Mouse (Mus musculus) megakaryocyte progenitor cell, adult 5-6 weeks (primary cell): ENCODE measurements around the gene Zfp704. TPM values are rescaled to one million over a fixed set of nuclear protein-coding genes. Genes with fewer than 3 reads are reported as not detected.

Source experiments
- ATAC-seq: replicated peaks from 2 replicates; pipeline ENCODE4 v1.8.0; 2016; ENCODE audit warnings: mild to moderate bottlenecking, moderate TSS enrichment, inconsistent platforms; ENCODE audit not compliant: poor library complexity
- total RNA-seq, 2 experiments: library from RNA; stranded (forward) in 1 of 2; stranded (reverse) in 1 of 2; fragments of 157-497, 149-512 nt in 1 of 2; fragments of 200-1000 nt in 1 of 2; gene quantifications; 2 replicates each; pipeline versions ENCODE4 v1.2.3 to v1.2.4; 2015 to 2017

The Zfp704 gene
- total RNA-seq (2015), result 16.3 and 20.8 TPM in 2 replicates
- 12.9 and 14.8 TPM in 2 replicates for total RNA-seq (2017)

DNA sequence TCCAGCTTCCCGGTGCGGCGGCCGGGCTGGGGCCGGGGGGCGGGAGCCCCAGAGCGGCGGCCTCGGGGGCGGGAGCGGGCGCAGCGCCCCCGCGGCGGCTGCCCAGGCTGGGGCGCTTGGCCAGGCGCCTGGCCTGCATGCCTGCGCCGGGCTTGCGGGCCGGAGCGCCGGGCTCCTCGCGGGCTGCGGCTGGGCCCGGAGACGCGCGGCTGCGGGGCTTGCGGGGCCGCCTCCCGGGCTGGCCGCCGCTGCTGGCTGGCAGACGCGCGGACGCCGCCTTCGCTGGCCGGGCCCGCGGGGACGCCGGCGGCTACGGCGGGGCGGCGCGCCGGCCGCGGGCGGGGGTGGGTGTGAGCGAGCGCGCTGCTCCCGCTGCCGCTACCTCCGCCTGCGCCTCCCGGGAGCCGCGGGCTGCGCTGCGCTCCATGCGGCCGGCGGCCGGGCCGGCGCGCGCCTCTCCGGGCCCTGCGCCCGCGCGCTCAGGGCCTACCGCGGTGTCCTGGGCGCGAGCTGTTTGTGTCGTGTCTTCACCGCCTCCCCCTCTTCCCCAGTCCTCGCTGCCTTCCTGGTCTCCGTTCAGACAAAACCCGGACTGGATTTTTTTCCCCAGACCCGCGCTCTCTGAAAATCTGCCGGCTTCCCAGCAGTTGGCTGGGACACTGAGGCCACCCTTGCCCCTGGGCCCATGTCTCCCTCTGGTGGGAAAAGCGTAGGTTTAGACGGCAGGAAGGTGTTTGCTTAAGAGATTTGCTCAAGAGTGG, at the start of gene Zfp704:
Gene Zfp704 (minus strand): TSS at position 505 of the 761 bp plus-strand sequence.
- ATAC-seq, result peak; percentile 71

- peak; percentile 37; the same call in 1 of the 2 replicates for ATAC-seq
Observed at GRCm38 (mm10) chr3:9633036-9634005, 23.4 kb upstream of the Zfp704 start.

DNA sequence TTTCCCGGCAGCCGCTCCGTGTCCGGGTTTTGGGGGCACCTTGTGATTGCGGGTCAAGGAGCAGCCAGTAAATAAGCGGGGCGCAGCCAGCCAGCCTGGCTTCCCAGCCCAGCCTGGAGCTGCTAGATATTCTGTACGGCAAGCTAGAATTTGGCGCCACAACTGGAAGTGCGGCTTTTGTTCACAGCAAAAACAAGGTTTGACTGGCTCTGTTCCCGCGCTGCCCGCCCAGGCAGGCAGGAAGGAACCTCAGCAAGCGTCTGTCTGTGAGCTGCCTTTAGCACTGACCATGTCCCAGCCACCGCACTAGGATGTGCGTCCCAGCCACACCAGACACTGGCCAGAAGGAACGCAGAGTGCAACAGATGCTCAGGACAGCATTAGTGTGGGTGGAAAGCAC, 20.1 kb upstream of the Zfp704 start:
- peak; percentile 22; the same call in 1 of the 2 replicates for ATAC-seq

GRCm38 (mm10) chr3:9628041-9628440, 18.2 kb upstream of the Zfp704 start:
- ATAC-seq, result no peak

DNA sequence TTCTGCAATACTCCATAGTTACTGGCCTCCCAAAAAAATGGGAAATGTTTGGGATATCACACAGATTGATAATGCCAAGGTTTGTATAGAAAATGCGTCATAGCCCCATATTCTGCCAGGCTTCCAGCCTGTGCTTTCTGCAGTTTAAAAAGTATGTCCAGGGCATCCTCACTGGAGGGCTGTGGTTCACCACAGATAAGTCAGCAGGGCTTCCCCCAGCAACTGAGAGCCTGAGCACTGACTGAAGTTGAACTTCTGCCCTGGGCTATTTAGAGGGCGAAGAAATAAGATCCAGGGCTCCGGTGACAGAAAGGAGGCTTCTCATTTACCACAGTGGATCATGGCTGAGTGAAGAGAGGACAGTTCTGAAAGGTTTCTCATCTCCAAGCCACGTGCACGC, 16.3 kb upstream of the Zfp704 start:
- peak; percentile 81 for ATAC-seq

- no peak for ATAC-seq
Observed at GRCm38 (mm10) chr3:9620611-9621010, 10.7 kb upstream of the Zfp704 start.

DNA sequence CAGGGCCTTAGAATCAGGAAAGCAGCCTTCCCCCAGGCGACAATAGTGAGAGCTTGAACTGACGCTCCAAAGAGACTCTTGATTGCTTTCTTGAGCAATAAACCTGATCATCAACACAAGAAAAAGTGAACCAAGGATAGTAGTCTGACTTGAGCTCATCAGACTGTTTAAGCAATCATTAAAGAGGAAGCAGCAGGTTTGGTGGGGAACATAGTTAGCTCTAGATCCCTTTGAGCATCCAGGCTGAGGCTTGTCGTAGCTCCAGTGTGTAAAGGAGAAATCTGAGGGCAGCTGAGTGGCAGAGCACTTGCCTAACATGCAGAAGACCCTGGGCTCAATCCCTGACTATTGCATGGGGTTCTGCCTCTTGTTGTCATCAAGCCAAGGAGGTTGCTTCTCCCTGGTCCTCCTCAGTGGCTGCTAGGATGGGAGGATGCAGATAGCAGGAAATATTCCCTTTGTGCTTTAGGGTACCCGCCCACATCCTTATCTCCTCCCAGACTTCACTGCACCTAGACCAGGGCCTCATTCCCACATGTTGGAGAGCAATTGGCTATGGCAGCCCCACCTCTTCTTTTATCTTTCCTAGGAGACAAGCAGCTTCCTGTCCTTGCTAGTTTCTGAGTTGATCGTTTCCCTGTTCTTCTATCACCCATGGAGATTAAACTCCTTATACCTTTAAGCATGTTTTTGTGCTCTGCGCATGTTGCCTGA, 9.8 kb upstream of the Zfp704 start:
- peak; percentile 83 for ATAC-seq

DNA sequence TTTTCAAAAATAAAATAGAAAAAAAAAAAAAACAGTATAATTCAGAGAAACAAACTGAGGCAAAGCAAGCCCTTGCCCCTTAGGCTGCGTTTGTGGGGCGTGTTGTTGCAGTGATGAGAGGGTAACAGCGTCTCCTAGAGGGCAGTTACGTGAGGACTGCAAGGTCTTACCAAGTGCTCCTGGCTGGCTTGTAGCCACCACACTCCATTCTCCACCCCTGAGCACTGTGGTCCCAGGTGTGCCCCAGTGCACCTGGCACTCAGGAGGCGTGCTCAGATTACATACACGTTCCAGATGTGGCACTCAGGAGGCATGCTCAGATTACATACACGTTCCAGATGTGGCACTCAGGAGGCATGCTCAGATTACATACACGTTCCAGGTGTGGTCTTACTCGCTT, 7.2 kb upstream of the Zfp704 start:
- ATAC-seq, result no peak

GRCm38 (mm10) chr3:9614676-9615075, 4.8 kb upstream of the Zfp704 start:
- no peak for ATAC-seq

GRCm38 (mm10) chr3:9614011-9614410, 4.1 kb upstream of the Zfp704 start:
- no peak; the same call in 1 of the 2 replicates for ATAC-seq

- no peak for ATAC-seq
Observed at GRCm38 (mm10) chr3:9611226-9611625, 1.3 kb upstream of the Zfp704 start.

DNA sequence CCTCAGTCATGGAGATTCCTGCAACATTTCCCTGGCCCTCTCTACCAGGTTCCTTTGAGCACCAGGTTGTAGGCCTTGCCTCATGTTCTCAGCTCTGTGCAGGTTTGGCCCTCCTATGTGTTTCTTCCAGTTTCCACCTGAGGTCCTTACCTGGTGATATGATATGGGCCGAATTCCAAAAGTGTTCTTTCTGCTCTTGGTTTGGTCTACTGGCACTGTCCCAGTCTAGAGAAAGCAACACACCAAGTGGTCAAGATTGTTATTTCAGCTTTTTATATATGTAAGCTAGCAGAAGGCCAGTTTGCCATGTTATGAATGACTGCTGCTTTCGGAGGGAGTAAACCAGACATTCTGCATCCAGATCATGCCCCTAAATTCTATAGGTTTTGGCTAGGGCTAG, 541 bp upstream of the Zfp704 start:
- ATAC-seq, result no peak

- ATAC-seq, result 0 out of 2 replicates have a peak, but pooled peaks have one; percentile 23
Observed at GRCm38 (mm10) chr3:9608906-9609580, 842 bp downstream of the Zfp704 start.

DNA sequence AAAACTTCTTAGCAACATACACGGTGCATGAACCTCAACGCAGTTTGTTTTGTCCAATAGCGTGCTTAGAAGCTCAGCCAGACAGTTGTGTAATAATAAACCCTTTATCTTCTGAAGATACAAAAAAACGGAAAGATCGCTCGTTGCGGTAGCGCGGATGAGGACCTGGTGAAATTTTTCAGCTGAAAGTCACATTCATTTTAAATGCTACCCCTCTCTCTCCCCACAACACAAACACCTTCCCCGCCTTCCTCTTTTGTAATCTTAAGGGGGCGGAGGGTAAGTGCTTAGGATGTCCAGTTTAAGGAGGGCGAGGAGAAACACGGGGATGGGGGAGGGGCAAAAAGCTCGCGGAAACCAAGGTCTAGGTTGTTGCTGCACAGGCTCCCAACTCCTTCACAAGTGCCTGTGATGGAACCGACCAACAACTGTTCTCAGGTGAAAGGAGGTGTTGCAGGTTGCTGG, 1.4 kb downstream of the Zfp704 start:
- peak; percentile 61 for ATAC-seq

GRCm38 (mm10) chr3:9607686-9608085, 2.2 kb downstream of the Zfp704 start:
- ATAC-seq, result no peak

- ATAC-seq, result peak; percentile 27; the same call in 1 of the 2 replicates
Observed at GRCm38 (mm10) chr3:9605784-9606706, 3.8 kb downstream of the Zfp704 start.

GRCm38 (mm10) chr3:9604941-9605340, 4.9 kb downstream of the Zfp704 start:
- ATAC-seq, result no peak

DNA sequence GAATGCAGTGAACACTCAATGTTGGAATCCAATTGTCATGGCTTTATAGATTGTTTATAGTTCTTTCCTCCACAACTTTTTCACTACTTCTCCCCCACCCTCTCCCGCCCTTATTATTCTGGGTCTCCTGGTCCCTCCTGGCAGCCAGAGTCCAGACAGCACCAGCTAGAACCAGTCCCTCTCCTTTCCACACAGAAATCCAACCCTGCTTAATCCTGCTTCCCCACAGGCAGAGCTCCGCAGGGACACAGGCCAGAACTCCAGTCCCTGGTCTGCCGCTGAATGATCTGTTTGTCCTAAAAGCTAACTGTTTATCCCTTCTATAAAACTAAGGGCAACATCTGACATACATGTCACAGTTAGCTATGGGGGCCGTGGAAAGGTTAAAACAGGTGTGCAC, 6.0 kb downstream of the Zfp704 start:
- ATAC-seq, result no peak

GRCm38 (mm10) chr3:9600577-9600976, 9.3 kb downstream of the Zfp704 start:
- peak; percentile 51 for ATAC-seq
